Mouse (Mus musculus) G1E (cell line): Measurements from ENCODE around the gene Ccdc92.

Source experiments
- CTCF ChIP-seq: IDR thresholded peaks from 2 replicates; pipeline ENCODE4 v1.5.1; 2012; ENCODE audit warnings: low read depth, low read length, inconsistent platforms, mixed read lengths
- GATA1 ChIP-seq: IDR thresholded peaks from 2 replicates; pipeline ENCODE4 v1.6.1; 2012; ENCODE audit warnings: borderline replicate concordance, low read length, inconsistent platforms, mixed read lengths
- GATA2 ChIP-seq: IDR thresholded peaks from 2 replicates; pipeline ENCODE4 v1.6.1; 2012; ENCODE audit warnings: low read depth, low read length, inconsistent platforms, borderline replicate concordance
- POLR2AphosphoS5 ChIP-seq: IDR thresholded peaks from 2 replicates; pipeline ENCODE4 v1.6.1; 2012; ENCODE audit warnings: low read depth, low read length, inconsistent platforms; ENCODE audit not compliant: insufficient replicate concordance
- TAL1 ChIP-seq: conservative IDR thresholded peaks from 2 replicates; pipeline ENCODE4 v1.6.1; 2012; ENCODE audit warnings: low read depth, low read length, inconsistent platforms, mixed read lengths

DNA sequence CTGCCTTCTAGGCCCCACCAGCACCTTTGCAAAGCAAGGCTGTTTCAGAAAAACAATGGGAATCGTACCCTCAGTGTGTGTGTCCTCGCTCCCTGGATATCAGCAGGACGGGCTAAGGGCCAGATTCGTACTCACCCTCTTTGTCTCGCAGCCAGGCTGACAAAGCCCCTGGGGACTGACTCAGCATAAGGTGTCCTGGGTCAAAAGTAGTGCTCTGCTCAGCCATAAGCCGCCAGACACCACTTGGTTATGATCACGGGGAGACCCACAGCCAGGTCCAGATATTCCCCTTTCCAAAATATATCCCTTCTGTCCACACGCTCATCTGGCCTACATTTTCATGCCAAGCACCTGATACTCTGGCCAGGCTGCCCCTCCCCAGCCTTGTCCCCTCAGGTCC is 18.8 kb downstream of the Ccdc92 start:
- TF ChIP-seq CTCF: no peak
- TF ChIP-seq GATA1: no peak
- no peak for TF ChIP-seq GATA2
- no peak for TF ChIP-seq TAL1
- no peak for TF ChIP-seq POLR2AphosphoS5
